Mouse (Mus musculus) bone marrow macrophage, adult 2 months (primary cell): ENCODE data around the gene Dnaja4. TPM values are rescaled to one million over a fixed set of nuclear protein-coding genes. Genes with fewer than 3 reads are reported as not detected.

Source experiments
- H3K27ac ChIP-seq: 2 replicates; pipeline ENCODE4 v1.5.1; 2012; ENCODE audit warnings: low read depth, low read length; ENCODE audit not compliant: insufficient read depth
- H3K4me1 ChIP-seq: 2 replicates; pipeline ENCODE4 v1.6.1; 2012; ENCODE audit warnings: low read length; ENCODE audit not compliant: control insufficient read depth, insufficient read depth
- H3K4me3 ChIP-seq: 2 replicates; pipeline ENCODE4 v1.5.1; 2012; ENCODE audit warnings: mild to moderate bottlenecking, low read length, moderate library complexity; ENCODE audit not compliant: insufficient read depth
- CTCF ChIP-seq: IDR thresholded peaks from 2 replicates; pipeline ENCODE4 v1.5.1; 2012; ENCODE audit warnings: low read depth, mild to moderate bottlenecking, low read length, moderate library complexity
- POLR2A ChIP-seq: IDR thresholded peaks from 2 replicates; pipeline ENCODE4 v1.6.1; 2012; ENCODE audit warnings: mild to moderate bottlenecking, low read depth, low read length, borderline replicate concordance
- polyA plus RNA-seq: library from polyadenylated mRNA; stranded (reverse); fragments of >200 nt; gene quantifications from 2 replicates; pipeline ENCODE4 v1.2.4, GENCODE M21; 2012; ENCODE audit not compliant: missing spikeins, insufficient read depth, insufficient read length

Dnaja4 gene
- polyA plus RNA-seq, 1 experiment = 0.19 TPM

DNA sequence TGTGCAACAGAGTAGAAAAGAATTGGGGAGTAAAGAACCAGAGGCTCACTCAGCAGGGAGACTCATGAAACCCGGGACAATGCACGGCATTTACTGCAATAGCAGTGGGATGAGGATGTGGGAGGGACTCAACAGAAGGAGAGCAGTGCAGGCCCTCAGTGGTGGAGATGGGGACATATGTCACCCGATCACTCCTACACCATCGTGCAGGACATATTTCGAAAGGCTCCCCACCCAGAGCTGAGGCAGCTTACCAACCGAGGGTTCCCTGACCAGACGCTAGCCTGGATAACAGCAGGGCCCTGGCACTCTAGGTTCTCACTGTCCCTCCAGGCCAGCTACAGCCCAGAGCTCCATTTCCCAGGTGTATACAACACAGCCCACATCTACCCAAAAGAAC, 23.5 kb downstream of the Dnaja4 start:
- TF ChIP-seq POLR2A (no peak), CTCF (no peak)
- Histone ChIP-seq H3K4me3 (no peak overlapping the region), H3K4me1 (no peaks in the 10 kb centered on the region), H3K27ac (no peak overlapping the region)

DNA sequence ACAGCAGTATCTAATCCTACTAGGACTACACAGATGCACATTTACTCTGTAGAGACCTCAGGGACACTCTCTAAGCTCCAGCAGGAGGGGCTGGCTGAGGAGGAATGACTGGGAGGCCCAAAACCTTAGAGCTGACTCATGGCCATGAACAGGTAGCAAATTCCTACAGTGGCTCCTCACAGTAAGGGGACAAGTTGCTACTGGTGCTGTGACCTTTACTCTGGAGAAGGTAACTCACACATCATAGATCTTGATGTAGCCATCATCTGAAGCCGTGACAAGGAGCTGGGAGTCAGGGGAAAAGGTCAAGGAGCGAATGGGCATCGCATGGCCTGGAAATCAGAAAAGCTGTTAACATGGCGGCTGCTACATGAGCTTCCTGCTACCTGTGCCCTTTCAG, 23.9 kb downstream of the Dnaja4 start:
- H3K4me1 ChIP-seq = no peaks in the 10 kb centered on the region
- no peak overlapping the region for H3K27ac ChIP-seq

DNA sequence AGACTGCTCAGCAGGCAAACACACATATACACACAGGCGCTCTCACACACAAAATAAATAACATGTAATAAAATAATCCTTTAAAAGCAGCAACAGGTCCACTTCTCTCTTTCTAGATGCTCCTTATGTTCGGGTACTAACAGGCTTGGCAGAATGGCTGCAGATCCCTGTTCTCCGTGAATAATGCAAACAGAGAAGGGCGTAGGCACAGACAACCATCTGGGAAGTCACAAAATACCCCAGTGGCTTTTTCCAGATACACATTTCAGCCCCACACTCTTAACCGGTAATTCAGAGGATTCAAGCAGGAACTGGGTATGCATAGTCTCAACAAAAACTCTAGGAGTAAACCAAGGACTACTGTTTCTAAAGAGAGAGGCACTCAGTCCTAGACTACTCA, 27.6 kb downstream of the Dnaja4 start:
- no peak overlapping the region for H3K4me3 ChIP-seq

More for the DNA sequence above, 23.9 kb downstream of the Dnaja4 start:
- TF ChIP-seq CTCF (no peak), POLR2A (no peak)
- H3K4me3 ChIP-seq = no peak overlapping the region

DNA sequence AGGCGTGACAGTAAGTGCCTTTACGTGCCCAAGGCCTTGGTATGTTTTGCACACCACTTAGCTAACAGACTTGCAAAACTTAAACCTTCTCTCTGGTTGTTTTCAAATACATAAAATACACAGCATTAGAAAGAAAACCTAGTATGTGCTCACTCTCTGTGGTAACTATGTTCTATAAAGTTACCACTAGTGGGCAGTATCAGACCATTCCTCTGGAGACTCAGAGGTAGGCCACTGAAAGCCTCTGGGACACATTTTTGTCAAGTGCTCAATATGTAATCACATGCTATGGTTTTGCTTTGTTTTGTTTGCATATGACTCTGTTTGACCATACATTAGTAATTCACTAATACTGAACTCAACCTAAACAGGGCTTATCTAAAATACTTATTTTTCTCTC, 33.4 kb downstream of the Dnaja4 start:
- Histone ChIP-seq H3K27ac (no peak overlapping the region), H3K4me3 (no peak overlapping the region), H3K4me1 (peaks cover 7% of the 10 kb centered on the region; the same call in 1 of the 2 replicates)
- TF ChIP-seq CTCF = no peak
- TF ChIP-seq POLR2A = no peak

More for the DNA sequence above, 27.6 kb downstream of the Dnaja4 start:
- TF ChIP-seq POLR2A (no peak), CTCF (no peak)
- Histone ChIP-seq H3K4me1 (no peaks in the 10 kb centered on the region), H3K27ac (no peak overlapping the region)

DNA sequence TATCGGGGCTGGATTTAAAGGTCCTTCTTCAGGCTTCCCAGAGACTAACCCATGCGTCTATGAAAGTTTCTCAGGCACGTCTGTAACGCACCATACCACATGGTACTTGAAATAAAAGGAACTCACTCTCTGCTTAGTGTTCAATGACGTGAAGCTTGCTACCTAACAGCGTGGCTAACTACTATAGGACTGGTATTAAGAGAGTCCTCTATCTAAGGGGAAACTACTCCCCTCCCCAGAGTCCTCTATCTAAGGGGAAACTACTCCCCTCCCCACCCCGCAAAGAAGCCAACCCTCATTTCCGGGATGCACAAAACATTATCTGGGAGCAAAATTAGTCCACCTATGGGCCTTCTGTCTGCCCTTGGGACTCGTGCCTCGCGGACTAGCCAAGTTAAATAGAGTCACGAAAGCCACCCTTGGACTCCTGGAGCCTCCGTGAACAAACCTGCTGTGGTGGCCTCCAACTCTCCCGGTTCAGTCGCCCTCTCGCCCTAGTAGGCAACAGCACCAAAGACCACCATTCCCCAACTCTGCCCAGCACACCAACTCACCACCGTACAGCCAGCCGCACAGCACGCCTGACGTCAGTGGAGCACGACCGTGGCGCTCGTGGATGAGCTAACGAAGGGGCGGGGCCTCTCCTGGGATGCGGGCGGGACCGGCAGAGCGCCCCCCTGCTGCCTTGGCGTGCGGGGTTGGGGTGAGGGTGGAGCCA, 35.4 kb downstream of the Dnaja4 start, which contains the start of gene Wdr61:
Gene Wdr61, minus strand, starts transcription at position 599 of the 718 bp plus-strand sequence.
- TF ChIP-seq POLR2A = no peak
- Histone ChIP-seq H3K27ac (0 out of 2 replicates have a peak within 1 kb of the TSS, but pooled peaks have one; percentile 10), H3K4me1 (peaks cover 7% of the 10 kb centered on the region; the same call in 1 of the 2 replicates), H3K4me3 (peak within 1 kb of the TSS; percentile 76)

DNA sequence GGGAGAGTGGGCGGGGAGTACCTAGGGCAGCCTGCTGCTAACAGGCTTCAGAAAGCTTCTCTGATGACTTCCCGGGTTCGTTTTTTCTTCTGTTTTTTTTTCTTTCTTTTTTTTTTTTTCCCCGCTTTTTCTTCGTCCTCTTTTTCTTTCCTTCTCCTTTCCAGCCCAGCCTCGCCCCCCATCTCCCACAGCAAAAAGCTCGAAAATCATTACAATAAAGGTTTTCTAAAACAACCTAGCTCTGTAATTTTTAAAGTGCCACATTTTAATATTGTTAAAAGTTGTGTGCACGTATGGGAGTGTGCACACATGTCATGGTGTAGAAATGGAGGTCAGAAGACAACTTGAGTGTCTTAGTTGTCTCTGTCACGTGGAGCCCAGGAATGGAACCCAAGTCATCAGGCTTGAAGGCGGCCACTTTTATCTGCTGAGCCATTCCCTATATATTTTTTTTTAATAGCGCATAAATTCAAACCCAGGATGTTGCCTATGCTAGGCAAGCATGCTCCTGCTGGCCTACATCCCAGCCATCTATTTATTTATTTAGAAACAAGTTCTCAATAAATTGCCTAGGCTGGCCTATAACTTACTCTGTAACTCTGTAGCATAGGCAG, 36.1 kb downstream of the Dnaja4 start:
- Histone ChIP-seq H3K4me1 (peaks cover 7% of the 10 kb centered on the region; the same call in 1 of the 2 replicates), H3K27ac (no peak overlapping the region), H3K4me3 (peak overlapping the region; percentile 39; the same call in 1 of the 2 replicates)
- TF ChIP-seq CTCF (no peak), POLR2A (no peak)

DNA sequence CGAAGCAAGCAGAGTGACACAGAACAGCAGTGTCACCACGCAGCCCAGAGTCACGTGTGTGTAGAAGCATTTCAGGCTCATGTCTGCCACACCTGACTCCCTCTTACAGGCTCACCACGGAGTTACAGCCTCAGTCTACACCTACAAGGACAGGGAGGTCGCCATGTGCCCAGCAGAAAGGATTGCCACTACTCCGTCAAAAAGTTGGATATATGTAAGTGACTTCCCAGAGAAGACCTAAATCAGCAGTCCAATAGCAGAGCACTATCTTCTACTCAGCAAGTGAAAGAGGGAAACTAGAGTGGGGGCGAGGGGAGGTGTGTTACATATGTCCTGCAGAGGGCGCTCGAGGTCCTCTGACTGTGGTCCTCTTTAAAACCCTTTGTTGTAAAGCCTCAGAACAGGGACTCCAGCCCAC, 37.6 kb downstream of the Dnaja4 start:
- Histone ChIP-seq H3K4me3 (no peak overlapping the region), H3K4me1 (peaks cover 9% of the 10 kb centered on the region; the same call in 1 of the 2 replicates), H3K27ac (no peak overlapping the region)
- TF ChIP-seq POLR2A (no peak), CTCF (peak; percentile 71)

DNA sequence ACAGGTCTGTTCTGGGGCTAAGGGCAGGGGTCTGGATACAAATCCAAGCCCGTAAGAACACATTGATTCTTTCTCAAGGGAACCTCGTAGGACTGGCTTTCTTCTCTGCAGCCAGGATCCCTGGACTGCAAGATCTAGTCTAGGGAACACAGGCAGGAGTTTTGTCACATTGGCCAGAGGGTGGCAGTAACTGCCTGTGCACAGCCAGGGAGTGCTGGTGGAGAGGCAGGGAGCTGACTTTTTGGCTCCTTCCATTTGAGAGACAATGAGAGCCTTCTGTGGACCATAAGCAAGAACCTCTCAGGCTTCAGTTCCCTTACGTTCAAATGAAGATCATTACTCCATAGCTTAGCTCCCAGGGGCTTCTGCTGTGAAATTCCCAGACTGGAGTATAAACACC, 39.7 kb downstream of the Dnaja4 start:
- TF ChIP-seq CTCF (peak; percentile 39; the same call in 1 of the 2 replicates), POLR2A (no peak)
- Histone ChIP-seq H3K4me3 (no peak overlapping the region), H3K27ac (no peak overlapping the region), H3K4me1 (peaks cover 4% of the 10 kb centered on the region; the same call in 1 of the 2 replicates)

DNA sequence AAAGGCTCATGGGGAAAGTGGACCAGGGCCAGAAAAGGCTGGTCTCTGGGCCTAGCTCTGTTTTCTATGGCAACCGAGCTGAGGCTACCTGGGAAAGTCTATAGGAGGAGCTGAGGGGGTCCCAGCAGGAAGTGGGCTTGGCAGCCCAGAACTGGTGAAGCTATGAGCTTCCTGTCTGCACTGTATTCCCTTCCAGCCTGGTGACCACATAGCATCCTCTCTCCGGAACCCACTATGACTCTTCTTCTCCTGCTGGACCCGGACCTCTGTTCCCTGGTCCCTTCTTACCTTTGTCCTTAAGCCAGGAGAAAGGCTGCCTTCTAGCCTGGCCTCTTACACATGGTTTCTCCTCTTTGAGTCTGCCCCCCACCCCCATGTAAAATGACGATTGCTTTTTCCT, 45.2 kb downstream of the Dnaja4 start:
- peaks cover 6% of the 10 kb centered on the region for H3K4me1 ChIP-seq
- no peak for TF ChIP-seq CTCF
- TF ChIP-seq POLR2A = no peak
- H3K4me3 ChIP-seq = no peak overlapping the region
- H3K27ac ChIP-seq = no peak overlapping the region

DNA sequence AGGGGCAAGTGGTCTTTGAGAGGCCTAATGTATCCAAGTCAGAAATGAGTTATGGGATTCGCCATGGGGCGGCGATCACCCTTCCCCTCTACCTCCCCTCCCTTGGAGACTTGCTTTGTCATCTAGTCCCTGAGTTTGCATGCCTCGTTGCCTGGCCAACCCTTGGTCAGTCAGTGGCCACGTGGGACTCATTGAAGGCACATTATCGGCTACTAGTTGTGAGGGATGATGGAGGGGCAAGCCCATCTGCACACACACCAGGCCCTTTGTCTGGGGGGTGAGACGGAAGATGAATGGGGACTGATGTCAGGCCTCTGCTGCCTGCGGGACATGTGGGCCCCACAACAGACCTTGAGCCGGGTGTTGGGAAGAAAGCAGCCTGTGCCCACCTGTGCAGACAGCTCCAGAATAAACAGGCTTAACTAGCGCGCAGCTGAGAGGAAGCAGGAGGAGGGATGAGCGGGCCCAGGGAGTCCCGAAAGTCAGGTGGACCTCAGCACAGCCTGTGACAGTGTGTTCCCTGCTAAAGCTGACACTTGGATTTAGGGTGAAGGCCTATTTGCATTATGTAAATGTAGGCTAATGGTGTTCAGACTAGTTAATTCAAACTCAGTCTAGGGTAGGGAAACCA, 47.2 kb downstream of the Dnaja4 start:
- H3K27ac ChIP-seq = no peak overlapping the region
- H3K4me3 ChIP-seq = no peak overlapping the region

More for the DNA sequence above, 47.2 kb downstream of the Dnaja4 start:
- no peak for TF ChIP-seq POLR2A
- TF ChIP-seq CTCF = no peak
- H3K4me1 ChIP-seq = peaks cover 14% of the 10 kb centered on the region
